Mouse (Mus musculus): Measurements from ENCODE around the gene Dis3l2.

DNA sequence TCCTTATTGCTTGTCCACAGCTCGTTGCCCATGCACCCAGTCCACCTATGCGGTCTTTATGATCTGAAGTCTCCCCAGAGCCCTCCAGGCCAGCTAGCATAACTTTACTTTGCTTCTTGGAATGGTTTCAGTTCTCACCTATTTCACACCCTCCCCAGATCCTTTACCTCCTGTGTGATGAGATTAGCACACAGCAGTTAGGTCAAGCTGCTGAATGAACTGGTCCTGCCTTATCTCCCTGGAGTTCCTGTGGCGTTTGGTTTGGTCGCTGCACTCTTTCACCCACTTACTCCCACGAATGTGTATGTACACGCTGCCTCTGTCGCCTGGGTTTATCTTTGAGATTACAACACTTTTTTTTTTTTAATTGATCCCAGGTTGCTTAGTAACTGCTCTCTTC is 3.2 kb upstream of the Dis3l2 start:
- no peak for TF ChIP-seq CTCF (IDR thresholded peaks at IDR 0.05; ENCODE audit: borderline replicate concordance, control insufficient read depth, extremely low read depth, insufficient read depth, low read length, poor library complexity)
- no peak for TF ChIP-seq POLR2A (IDR thresholded peaks at IDR 0.05; ENCODE audit: control insufficient read depth, extremely low read depth, insufficient read depth, low read length, poor library complexity)

All from thymus, adult 2 months (tissue).